Mouse (Mus musculus) urinary bladder, adult 18-20 months (tissue): ENCODE measurements at regions not wholly inside any gene's neighbourhood (a gene's known extent, or its start where the extent isn't known, plus 50 kb on each side); places are given as distances from the start of the nearest gene placed in this dataset.

Experiments used
- DNase-seq, 2 experiments: peaks; one replicate each; pipeline ENCODE4 v3.0.0; 2022; ENCODE audit warnings: low spot score in 2 of 2, mixed read lengths in 2 of 2

DNA sequence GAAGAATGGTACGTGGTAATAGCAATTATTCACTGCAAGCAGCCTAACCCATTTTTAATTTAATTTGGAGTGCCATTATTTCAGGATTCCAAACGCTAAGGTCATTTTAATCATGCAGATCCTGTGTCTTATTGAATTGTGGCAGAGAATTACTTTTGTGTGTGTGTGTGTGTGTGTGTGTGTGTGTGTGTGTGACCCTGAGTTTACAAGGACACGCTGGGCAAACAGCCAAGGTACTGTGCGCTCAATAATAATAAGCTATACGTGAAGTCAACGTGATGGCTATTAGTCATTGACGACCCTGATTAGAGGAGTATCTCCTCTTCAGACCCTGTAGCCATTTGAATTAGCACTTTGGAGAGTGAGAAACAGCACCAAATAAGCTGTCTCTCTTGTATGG lies 144.1 kb downstream of the Klf7 start:
- DNase-seq, result no peak

DNA sequence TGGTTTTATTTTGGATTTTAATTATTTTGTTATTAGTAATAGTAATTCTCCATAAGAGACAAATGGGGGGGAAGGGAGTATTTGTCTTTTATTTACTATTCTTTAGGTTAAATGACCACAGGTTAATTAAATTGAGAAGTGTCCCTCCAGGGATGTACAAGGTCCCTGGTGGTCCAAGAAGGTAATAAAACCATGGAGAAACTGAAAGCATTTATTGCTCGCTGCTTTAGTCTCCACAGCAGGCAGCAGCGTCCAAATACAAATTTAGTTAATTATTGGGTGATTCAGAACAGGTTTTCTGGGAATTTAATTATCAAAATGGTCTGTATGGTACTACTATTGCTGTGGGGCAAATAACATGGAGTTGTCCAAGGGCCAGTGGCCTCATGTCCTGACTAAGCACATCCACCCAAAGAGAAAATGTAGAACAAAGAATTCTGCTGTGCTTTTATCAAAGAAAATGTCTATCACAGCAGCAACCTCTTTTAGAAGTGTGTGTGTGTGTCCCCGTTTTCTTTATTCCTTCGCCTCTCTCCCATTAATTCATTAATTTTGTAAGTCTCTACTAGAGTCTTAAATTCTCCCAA lies 144.7 kb downstream of the Klf7 start:
- DNase-seq, result no peak

DNA sequence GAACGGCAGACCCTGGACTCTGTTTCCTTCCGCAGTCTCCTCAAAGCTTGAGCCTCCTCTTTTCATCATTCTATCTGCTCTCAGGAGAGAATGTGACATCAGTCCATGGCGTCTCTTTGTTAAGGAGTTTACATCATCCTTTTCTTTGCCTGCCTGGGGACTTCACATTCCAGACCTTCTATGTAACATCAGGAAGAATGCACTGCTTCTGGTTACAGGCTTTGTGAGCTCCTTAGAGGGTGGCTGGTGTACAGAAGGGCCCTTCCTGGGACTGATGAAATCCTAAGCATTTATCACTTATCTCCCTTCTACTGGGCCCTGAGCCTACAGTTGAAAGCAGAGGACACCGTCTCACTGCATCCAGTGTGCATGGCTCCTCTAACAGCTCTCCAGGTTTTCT lies 145.2 kb downstream of the Klf7 start:
- DNase-seq, result no peak

DNA sequence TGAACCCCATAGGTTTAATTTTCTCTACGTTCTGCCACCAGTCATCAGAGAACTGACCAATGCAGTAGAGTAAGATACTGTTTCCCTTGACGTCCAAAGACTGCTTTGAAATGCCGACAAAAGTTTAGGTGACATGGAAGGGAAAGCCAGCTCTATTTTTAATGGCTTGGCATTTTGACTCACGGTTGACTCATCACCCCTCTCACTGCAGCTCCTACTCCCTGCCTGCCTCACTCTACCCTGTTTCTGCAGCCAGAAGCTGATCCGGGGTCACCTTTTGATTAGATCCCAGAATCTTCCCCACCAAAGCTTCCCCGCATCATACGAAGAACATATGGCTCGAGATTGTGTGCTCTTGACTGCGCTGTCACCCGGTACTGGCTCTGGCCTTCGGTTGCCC lies 154.2 kb downstream of the Klf7 start:
- DNase-seq, result no peak

DNA sequence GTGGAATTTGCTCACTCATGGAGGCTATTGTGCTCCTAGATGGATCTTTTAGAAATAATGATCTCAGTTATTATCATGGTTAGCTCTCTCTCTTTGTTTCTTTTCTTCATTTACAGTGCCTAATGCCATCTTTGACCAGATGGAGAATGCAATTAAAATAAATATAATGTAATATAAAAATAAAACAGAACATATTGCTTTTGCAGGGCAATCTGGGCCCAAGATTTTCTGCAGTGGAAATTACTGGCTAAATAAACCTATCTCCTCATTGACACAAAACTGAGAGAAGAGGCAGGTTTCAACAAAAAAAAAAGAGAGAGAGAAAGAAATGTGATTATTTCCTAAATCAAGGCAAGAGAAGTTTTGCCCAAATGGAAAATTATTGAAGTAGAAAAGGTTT lies 156.6 kb downstream of the Klf7 start:
- DNase-seq, result no peak

DNA sequence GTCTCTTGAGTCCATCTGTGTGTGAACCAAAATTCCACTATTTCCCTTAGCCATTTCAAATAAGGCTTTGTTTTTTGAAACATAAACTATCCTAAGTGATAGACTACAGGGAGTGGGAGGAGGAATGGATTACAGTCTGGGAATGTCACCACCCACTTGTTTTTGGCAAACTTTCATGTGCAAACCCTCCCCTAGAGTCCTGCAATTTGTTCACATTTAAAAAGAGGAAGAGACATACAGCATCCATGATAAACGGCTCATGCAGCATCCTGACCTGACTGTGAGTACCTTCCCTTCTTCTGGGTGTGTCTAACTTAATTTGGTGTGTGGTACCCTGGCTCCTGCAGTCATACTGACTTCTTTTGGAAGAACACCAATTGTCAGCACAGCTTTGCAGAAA lies 157.6 kb downstream of the Klf7 start:
- DNase-seq, result no peak

DNA sequence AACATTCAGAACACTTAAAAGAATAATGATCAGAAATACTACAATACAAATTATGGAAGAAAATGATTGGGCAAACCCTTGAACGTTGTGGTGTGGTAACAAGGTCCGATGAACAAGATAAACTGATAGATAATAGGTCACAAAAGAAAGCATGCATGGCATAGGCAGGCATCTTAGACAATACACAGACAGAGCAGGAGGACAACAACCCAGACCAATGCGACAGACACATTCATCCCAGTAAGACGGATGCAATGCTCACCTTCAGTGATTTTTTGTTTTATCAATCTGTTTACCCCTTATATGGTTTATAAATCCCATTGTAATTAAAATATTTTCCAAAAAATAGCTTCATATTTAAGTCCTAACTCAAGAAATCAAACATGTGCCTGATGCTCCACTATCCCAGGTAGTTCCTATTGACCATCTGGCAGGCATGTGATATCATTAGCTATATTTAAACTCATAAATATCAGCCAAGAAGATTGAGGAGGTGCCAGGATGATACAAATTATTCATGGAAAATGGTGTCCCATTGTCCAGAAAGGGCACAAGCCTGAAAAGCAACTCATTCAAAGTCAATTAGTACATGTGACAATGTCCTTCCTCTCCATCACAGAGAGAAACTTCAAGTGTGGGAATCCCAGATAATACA lies 166.3 kb downstream of the Klf7 start:
- DNase-seq, result no peak

DNA sequence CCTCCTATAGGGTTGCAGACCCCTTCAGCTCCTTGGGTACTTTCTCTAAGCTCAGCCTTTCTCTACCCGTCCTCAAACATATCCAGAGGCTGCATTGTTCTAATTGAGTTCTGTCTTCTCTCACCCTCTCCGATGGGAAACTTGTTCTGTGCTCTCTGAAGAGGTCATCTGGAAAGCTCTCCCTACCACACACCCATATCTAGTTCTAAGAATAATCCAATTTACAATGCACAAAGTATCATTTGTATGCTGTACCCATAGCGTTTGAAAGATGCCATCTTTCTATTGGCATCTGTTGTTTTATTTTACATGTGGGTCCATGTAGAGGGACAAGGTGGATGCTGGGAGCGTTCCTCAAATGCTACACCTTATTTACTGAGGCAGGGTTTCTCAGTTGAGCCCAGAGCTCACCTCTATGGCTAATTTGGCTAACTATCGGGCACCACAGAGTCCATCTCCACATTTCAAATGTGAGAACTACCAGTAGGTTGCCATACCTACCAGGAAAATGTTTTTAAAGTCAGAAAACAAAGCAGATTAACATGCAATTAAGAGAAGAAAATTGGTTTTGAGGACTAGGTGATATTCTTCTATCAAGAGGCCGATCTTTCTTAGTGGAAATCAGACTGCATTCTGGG lies 167.1 kb downstream of the Klf7 start:
- DNase-seq, result no peak

DNA sequence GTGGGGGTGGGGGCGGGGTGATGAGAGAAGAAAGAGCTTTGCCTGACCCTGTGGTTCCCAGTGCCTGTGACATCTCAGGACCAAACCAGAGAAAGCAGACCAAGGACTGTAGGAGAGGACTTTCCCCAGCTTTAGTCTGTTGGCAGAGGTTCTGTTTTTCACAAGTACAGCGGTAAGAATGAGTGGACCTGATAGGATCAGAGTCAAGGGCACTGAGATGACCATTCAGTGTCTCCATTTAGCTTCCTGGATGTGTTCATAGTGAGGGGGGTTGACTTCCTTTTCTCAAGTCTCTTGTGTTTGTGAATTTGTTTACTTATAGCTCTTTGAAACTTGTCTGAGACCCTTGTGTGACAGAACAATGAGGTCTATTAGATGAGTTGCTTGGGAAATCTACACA lies 167.9 kb downstream of the Klf7 start:
- DNase-seq, result no peak

DNA sequence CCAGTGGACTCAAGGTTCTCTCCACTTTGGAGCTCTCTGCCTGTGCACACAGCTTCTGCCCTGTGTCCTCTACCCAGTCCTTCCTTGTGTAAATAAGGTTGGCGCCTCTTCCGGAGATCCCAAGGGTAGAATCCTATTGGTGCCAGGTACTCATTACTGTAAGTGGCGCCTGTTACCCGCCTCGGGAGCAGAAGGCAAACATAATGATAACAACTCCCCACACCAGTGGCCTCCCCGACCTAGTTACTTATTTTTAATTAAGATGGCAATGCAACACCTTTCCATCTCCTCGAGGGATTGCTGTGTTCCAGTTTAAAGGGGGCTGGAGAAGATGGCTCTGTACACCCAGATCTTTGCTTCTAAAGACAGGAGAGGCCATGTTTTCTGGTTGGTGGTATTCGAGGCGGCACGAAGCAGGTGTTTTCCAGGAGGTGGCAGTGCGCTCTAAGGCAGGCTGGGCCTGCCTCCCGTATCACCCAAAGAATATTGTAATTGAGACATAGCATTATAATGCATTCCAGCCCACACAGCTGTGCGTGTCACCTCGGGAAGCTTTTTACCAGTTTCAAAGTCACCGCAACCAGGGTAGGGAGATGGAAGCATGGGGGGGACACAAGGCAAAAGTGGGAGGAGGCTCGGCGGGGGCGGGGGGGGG lies 168.7 kb downstream of the Klf7 start:
- DNase-seq, result peak; percentile 27 to 43

DNA sequence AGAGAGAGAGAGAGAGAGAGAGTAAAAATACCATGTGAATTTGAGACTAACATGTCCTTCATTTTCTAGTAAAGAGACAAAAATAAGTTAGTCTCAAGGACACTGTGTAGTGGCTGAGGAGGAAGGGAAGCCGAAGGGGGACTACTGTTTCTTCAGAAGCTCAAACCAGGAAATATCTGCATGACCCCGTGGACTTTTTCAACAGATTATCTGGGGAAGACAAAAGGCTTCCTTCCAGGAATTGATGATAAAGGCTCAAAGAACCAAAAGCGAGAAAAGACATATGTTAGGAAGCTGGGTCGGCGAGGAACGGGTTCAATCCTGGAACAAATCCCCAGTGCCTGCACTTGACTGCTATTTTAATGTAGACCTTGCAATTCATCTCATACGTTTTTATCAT lies 170.4 kb downstream of the Klf7 start:
- DNase-seq, result no peak

DNA sequence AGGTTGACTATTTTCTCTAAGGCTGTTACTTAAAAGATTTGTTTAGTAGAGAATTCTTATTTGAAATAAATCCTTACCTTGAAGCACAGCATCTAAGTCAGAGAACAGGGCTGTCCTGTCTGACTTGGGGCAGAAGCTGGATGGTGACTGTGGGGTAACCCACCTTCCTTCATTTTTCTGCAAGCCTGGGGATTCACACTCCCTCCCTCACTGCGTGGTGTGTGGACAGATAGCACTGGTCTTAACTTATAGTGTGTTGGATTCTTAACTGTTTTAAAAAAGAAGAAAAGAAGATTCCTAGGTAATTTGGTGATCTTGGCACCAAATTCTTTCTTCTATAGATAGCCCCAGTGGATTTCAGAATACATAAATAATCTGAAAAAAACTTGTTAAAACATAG lies 174.8 kb downstream of the Klf7 start:
- no peak for DNase-seq

DNA sequence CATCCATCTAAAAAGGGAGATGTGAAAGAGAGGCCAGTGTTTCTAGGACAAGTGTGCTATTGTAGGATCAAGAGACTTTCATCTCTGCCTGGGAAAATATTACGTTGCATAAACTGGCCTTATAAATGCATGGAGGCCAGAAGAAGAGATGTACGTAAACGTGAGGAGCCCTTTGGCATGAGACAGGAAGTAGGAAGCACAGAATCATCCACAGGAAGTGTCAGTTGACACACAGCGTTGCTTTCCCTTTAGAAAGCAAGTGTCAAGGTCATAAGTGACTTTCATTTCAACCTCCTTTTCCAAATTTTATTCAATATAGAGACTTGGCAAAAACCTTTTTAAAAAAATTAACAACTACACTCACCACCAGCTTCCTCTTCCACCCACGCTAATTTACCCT lies 175.2 kb downstream of the Klf7 start:
- DNase-seq, result no peak

DNA sequence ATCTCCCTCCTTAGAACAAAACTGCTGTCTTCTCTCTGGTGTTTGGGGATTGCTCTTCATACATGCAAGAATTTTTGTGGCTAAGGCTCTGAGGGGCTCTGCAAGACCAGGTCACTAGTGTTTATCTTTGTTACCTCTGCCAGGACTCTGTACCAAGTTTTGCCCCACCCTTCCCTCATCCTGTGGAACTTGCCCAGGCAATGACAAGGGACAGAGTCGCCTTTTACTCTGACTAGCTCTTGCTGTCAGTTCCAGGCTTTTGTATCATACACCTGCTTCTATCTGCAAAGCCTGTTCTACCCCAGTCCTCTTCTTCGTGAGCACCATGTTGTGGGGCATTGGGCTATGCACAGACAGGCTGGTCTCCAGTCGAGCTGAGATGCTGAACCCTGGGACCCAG lies 175.7 kb upstream of the 4933402D24Rik start:
- no peak for DNase-seq

DNA sequence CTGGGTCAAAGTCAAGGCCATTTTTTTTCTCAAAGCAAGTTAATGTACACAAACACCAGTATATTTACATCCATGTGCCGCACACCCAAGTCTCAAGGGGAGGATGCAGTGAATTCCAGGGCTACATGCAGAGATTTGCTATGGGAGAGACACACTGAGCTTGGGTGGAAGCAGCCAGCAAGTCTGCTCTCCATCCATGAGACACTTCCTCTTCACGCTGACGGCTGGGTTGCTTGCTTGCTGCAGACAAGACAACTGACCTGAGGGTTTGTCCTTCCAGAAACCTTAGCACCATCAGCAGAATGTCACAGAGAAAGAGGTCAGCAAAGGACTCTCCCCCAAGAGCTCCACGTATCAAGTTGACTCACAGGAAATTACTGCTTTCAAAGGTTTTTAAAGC lies 169.3 kb upstream of the 4933402D24Rik start:
- DNase-seq, result no peak

DNA sequence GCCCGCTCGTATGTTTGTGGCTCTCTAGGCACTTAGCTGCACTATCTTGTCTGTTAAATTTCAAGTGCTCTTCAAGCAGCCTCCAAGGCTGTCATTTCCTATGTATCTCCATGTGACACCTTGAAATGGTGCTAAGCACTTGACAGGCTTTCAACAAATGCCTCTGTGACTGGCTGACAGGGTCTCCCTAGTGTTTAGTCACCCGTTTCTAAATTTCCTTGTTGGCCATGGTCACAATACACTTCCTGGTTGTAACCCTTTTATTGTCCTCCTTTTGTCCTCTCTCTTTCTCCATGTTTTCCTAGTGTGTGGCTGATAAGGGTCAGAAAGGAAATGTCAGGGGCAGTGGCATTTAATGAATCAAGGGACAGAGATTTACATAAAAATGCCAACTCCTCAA lies 168.4 kb upstream of the 4933402D24Rik start:
- no peak for DNase-seq

DNA sequence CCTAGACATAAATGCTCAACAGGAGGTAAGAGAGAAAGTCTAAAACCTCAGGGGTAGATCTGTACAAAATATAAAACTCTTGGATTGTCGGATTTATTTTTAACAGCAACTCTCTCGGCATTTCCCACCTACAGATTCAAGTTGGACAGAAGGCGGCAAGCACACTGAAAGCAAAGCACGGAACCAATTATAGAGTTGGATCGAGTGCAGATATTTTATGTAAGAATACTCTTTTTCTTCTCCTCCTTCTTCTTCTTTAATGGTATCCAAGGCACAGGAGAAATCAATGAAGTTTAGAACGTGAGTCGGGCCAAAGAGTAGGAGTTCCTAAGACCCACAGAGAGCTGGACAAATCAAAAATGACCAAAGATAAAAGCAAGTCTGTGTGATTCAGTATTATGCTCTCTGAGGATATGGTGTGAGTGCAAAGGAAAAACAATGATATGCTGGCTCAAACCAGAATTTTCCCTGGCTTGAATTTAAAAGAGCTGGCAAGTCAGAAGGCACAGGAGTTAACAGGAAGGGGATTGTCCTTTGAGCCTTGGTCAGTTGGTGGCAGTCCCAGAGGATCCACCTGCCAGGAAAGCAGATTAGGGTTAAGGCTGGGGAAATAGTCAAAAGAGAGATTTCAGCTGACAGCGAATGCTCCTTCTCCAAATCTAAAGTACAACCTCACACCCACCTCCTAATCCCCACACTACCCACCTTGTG lies 165.7 kb upstream of the 4933402D24Rik start:
- no peak for DNase-seq

DNA sequence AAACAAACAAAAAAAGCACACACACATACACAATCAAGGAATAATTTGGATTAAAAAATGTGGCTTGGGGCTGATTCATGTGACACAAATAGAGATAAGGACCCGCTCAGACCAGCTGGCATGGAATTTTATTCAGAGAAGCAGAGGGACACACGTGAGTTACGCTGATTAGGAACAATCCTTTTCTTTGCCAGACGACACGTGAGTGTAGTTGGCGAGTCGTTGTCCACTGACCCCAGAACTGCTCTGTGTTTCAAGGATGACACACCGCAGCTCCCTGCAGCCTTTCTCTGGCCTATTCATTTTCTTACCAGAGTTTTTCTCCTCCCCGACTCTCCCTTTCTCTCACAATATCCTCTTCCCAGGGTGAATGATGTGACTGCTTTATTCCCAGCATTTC lies 163.4 kb upstream of the 4933402D24Rik start:
- DNase-seq, result no peak

DNA sequence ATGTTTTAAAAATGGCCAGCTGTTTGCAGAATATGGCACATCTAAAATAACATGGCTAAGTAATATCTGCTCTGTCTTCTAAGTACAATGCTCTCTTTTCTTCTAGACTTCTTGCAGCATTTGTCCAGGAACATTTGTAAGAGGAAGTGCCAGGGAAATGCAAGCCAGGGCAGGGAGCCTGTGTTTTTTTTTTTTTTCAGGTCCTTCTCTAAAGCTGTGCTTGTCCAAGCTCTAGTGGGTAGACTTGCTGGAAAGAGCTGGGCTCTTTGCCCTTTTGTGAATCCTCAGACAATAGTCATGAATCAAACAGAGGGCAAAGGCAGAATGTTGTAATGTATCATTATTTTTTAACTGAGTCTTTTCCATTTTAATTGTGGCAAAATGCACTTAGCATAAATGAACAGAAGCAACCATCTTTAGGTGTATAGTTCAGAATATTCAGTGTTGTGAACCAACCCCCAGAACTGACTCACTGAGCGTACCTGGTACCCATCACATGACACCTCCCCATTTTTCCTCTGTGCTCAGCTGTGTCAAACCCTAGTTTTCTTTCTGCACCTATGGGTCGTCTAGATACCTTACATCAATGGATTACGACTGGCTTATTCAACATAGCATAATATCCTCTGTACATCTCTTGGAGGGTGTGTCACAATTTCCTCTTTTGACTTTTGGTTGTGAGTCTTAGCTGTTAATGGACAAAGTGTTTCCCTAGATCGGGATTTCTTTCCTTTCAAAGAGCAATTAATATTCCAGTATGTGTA lies 160.5 kb upstream of the 4933402D24Rik start:
- DNase-seq, result no peak

DNA sequence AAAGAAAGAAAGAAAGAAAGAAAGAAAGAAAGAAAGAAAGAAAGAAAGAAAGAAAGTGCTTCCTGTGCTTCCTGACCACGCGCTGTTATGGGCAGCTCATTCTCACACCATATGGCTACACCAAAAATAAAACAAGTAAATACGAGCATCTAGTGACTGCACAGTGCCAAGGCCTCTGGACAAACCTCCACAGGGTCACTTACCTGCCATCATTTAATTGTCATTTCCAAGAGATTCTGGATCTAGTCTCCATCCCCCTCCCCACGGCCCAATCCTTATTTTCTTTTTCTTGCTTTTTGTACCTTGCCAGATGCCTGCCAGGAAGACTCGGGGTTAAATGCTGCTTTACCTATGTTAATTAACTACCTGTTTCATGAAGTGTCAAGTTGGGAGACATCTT lies 159.8 kb upstream of the 4933402D24Rik start:
- DNase-seq, result no peak

DNA sequence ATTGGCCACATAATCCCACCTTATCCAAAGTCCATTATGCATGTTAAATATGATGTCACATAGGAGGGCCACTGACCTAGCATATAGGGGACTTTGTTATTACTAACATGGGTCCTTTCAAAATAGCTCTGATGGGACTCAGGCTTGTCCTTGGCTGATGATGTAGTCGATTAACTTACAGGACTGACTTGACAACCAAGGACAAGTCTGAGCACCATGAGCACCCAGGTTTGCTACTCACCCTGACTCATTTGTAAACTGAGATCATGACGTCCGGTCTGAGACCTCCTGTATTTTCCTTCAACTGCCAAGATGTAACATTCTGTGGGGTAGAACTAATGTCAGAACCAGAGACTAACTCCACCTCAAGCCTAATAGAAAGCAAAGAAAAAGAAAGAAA lies 159.3 kb upstream of the 4933402D24Rik start:
- no peak for DNase-seq
